Mouse (Mus musculus): ENCODE measurements around the gene Samd4. TPM values are rescaled to one million over a fixed set of nuclear protein-coding genes. Genes with fewer than 3 reads are reported as not detected.

Gene Samd4
- polyA plus RNA-seq, 1 experiment from 2014 or later, result 0.87 TPM

DNA sequence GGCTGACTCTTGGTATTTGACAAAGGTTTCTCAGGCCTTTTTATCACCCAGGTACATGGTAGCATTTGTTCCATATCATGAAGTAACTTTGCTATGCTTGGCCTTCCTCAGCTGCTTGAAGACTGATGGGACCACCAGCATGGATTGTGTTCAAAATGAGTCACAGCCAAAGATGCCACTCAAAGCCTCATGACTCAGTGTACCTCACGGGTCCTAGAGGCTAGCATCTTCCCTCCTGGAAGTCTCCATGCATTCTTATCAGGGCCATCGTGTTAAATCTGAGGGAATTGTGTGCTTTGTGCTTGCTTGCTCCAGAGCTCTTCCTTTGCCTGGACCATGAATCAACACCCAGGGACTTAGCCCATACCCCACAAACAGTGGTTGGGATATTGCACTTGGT is 89.1 kb downstream of the Samd4 start:
- Histone ChIP-seq H3K4me3 (ENCODE audit: low read depth, low read length) (no peak overlapping the region), H3K27me3 (ENCODE audit: control insufficient read depth, insufficient read depth, low read depth, low read length) (peaks cover 3% of the 10 kb centered on the region; the same call in 1 of the 2 replicates), H3K9me3 (replicated peaks; ENCODE audit: control insufficient read depth, low read length) (no peaks in the 10 kb centered on the region), H3K4me1 (ENCODE audit: control insufficient read depth, low read depth, low read length) (no peaks in the 10 kb centered on the region), H3K9ac (ENCODE audit: low read depth, low read length) (no peak overlapping the region), H3K4me2 (ENCODE audit: low read depth, low read length) (no peak overlapping the region), H3K36me3 (ENCODE audit: control insufficient read depth, insufficient read depth) (no peaks in the 10 kb centered on the region), H3K27ac (ENCODE audit: low read length) (no peak overlapping the region)
- 63% methylated on average over 2 of the region's 2 CpGs for WGBS (ENCODE audit: insufficient replicate concordance)
- no peak for ATAC-seq (ENCODE audit: low read depth)

DNA sequence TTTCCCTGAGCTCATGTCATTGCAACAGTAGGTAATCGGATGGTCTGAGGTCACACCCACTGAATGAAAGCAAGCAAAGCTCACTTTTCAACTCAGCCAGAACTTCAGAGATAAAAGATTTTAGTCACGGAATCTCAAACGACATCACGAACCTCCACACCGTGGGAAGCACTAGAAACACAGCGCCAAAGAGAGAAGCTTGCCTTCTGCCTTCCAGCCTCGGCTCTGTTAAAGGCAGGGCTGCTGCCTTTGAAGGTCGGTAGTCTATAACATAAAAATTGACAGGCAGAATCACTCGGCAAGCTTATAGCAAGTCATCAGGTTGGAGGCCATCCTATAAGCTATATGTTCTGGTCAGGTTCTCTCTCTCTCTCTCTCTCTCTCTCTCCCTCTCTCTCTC is 92.2 kb downstream of the Samd4 start:
- no peak overlapping the region for H3K4me2 ChIP-seq (ENCODE audit: low read depth, low read length)
- no peak overlapping the region for H3K27ac ChIP-seq (ENCODE audit: low read length)
- H3K9me3 ChIP-seq (replicated peaks; ENCODE audit: control insufficient read depth, low read length), result no peaks in the 10 kb centered on the region
- no peaks in the 10 kb centered on the region for H3K4me1 ChIP-seq (ENCODE audit: control insufficient read depth, low read depth, low read length)
- H3K9ac ChIP-seq (ENCODE audit: low read depth, low read length), result no peak overlapping the region
- no peaks in the 10 kb centered on the region for H3K27me3 ChIP-seq (ENCODE audit: control insufficient read depth, insufficient read depth, low read depth, low read length)
- ATAC-seq (ENCODE audit: low read depth), result no peak
- no peak overlapping the region for H3K4me3 ChIP-seq (ENCODE audit: low read depth, low read length)
- 60% methylated on average over 9 of the region's 9 CpGs for whole genome bisulfite sequencing (ENCODE audit: insufficient replicate concordance)
- no peaks in the 10 kb centered on the region for H3K36me3 ChIP-seq (ENCODE audit: control insufficient read depth, insufficient read depth)

DNA sequence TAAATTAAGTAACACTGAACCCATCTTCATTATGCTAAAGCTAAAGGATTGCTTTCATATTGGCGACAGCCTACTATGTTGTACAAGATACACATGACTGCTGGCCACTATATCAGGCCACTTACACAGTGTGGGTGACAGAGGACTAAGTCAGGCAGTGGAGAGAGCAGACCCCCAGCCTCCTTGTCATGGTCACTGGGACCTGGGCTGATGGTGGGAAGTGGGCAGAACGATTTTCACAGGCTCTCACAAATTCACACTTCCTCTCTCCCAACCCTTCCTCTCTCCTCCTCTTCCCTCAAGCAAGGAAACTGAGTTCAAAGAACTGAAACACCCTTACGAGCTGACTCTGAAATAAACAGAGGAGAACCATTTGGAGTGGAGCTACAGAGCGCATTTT is 93.3 kb downstream of the Samd4 start:
- Histone ChIP-seq H3K27me3 (ENCODE audit: control insufficient read depth, insufficient read depth, low read depth, low read length) (no peaks in the 10 kb centered on the region), H3K4me1 (ENCODE audit: control insufficient read depth, low read depth, low read length) (no peaks in the 10 kb centered on the region), H3K4me3 (ENCODE audit: low read depth, low read length) (no peak overlapping the region), H3K27ac (ENCODE audit: low read length) (no peak overlapping the region), H3K9ac (ENCODE audit: low read depth, low read length) (no peak overlapping the region), H3K36me3 (ENCODE audit: control insufficient read depth, insufficient read depth) (no peaks in the 10 kb centered on the region), H3K9me3 (replicated peaks; ENCODE audit: control insufficient read depth, low read length) (no peaks in the 10 kb centered on the region), H3K4me2 (ENCODE audit: low read depth, low read length) (no peak overlapping the region)
- no peak for ATAC-seq (ENCODE audit: low read depth)
- WGBS (ENCODE audit: insufficient replicate concordance), result 41% methylated on average over 4 of the region's 4 CpGs

DNA sequence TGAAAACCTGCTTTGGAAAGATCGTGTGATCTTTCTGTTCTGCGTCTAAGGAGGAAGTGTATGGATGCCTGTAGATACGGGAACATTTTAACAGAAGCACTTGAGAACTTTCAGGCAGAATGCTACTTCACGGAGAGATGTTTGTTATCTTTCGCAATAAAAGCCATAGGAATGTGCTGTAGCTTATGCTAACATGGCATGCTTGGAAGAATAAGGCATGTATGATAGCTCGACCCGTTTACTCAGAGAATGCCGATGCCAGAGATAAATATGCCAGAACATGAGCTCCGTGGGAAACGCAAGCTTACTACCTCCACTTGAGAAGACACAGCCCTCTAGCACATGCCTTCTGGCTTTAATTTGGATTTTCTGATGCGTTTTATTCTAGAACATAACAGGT is 94.1 kb downstream of the Samd4 start:
- 46% methylated on average over 11 of the region's 11 CpGs for WGBS (ENCODE audit: insufficient replicate concordance)
- no peak for ATAC-seq (ENCODE audit: low read depth)

GRCm38 (mm10) chr14:46977660-46978059 is 95.0 kb downstream of the Samd4 start:
- no peak for ATAC-seq (ENCODE audit: low read depth)
- no peak overlapping the region for H3K9ac ChIP-seq (ENCODE audit: low read depth, low read length)
- no peak overlapping the region for H3K4me2 ChIP-seq (ENCODE audit: low read depth, low read length)
- H3K27ac ChIP-seq (ENCODE audit: low read length), result no peak overlapping the region
- no peaks in the 10 kb centered on the region for H3K36me3 ChIP-seq (ENCODE audit: control insufficient read depth, insufficient read depth)
- H3K9me3 ChIP-seq (replicated peaks; ENCODE audit: control insufficient read depth, low read length), result no peaks in the 10 kb centered on the region
- H3K27me3 ChIP-seq (ENCODE audit: control insufficient read depth, insufficient read depth, low read depth, low read length), result no peaks in the 10 kb centered on the region
- H3K4me3 ChIP-seq (ENCODE audit: low read depth, low read length), result no peak overlapping the region
- no peaks in the 10 kb centered on the region for H3K4me1 ChIP-seq (ENCODE audit: control insufficient read depth, low read depth, low read length)
- WGBS (ENCODE audit: insufficient replicate concordance), result 39% methylated on average over 10 of the region's 10 CpGs

More for the DNA sequence above, 94.1 kb downstream of the Samd4 start:
- H3K27ac ChIP-seq (ENCODE audit: low read length), result no peak overlapping the region
- H3K9ac ChIP-seq (ENCODE audit: low read depth, low read length), result no peak overlapping the region
- no peaks in the 10 kb centered on the region for H3K9me3 ChIP-seq (replicated peaks; ENCODE audit: control insufficient read depth, low read length)
- H3K36me3 ChIP-seq (ENCODE audit: control insufficient read depth, insufficient read depth), result no peaks in the 10 kb centered on the region
- no peak overlapping the region for H3K4me3 ChIP-seq (ENCODE audit: low read depth, low read length)
- H3K27me3 ChIP-seq (ENCODE audit: control insufficient read depth, insufficient read depth, low read depth, low read length), result no peaks in the 10 kb centered on the region
- no peak overlapping the region for H3K4me2 ChIP-seq (ENCODE audit: low read depth, low read length)
- H3K4me1 ChIP-seq (ENCODE audit: control insufficient read depth, low read depth, low read length), result no peaks in the 10 kb centered on the region

DNA sequence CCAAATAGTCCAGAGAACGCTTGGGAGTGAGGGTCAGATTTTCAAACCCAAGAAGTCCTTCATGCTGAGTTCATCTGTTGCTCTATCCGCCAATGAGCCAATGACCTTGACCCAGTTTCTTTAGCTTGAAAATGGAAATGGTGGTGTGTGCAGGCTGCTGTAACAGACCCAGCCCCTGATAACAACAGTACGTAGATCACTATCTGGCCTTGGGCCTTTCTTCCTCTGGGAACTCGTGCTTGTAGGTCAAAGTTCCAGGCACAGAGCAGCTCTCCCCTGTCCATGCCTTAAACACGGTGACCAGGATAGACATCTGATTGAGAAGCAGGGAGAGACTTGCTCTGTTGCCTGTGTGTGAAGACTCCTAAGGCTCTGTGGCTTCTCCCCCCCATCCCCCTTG is 96.5 kb downstream of the Samd4 start:
- no peak for ATAC-seq (ENCODE audit: low read depth)
- Histone ChIP-seq H3K4me3 (ENCODE audit: low read depth, low read length) (no peak overlapping the region), H3K4me1 (ENCODE audit: control insufficient read depth, low read depth, low read length) (no peaks in the 10 kb centered on the region), H3K9ac (ENCODE audit: low read depth, low read length) (no peak overlapping the region), H3K27ac (ENCODE audit: low read length) (no peak overlapping the region), H3K4me2 (ENCODE audit: low read depth, low read length) (no peak overlapping the region), H3K27me3 (ENCODE audit: control insufficient read depth, insufficient read depth, low read depth, low read length) (no peaks in the 10 kb centered on the region), H3K36me3 (ENCODE audit: control insufficient read depth, insufficient read depth) (no peaks in the 10 kb centered on the region), H3K9me3 (replicated peaks; ENCODE audit: control insufficient read depth, low read length) (no peaks in the 10 kb centered on the region)
- 46% methylated on average over 5 of the region's 5 CpGs for WGBS (ENCODE audit: insufficient replicate concordance)

- Histone ChIP-seq H3K27ac (ENCODE audit: low read length) (no peak overlapping the region), H3K4me2 (ENCODE audit: low read depth, low read length) (no peak overlapping the region), H3K9me3 (replicated peaks; ENCODE audit: control insufficient read depth, low read length) (no peaks in the 10 kb centered on the region), H3K36me3 (ENCODE audit: control insufficient read depth, insufficient read depth) (no peaks in the 10 kb centered on the region), H3K9ac (ENCODE audit: low read depth, low read length) (no peak overlapping the region), H3K4me1 (ENCODE audit: control insufficient read depth, low read depth, low read length) (no peaks in the 10 kb centered on the region), H3K4me3 (ENCODE audit: low read depth, low read length) (no peak overlapping the region), H3K27me3 (ENCODE audit: control insufficient read depth, insufficient read depth, low read depth, low read length) (no peaks in the 10 kb centered on the region)
- 42% methylated on average over 17 of the region's 17 CpGs for WGBS (ENCODE audit: insufficient replicate concordance)
- no peak for ATAC-seq (ENCODE audit: low read depth)
These were observed 98.2 kb downstream of the Samd4 start for GRCm38 (mm10) chr14:46980736-46981438.

DNA sequence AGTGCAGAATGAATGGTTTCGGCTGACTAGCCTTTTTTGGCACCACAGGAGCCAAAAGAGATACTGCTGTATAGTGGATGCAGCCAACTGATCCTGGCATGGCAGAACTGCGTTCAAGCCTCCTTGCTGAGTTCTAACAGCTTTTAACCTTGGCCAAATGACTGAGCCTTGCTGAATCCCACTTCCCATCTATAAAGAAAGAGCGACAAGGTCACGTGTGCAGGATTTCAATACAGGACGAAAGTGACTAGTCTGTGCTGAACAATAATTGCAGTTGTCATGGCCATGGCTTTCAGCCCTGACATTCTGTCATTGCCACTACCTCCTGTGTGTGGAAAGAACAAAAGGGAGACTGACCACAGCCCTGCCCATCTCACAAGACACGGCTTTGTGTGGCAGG is 99.5 kb downstream of the Samd4 start:
- Histone ChIP-seq H3K27ac (ENCODE audit: low read length) (no peak overlapping the region), H3K4me3 (ENCODE audit: low read depth, low read length) (no peak overlapping the region), H3K4me2 (ENCODE audit: low read depth, low read length) (no peak overlapping the region), H3K27me3 (ENCODE audit: control insufficient read depth, insufficient read depth, low read depth, low read length) (no peaks in the 10 kb centered on the region), H3K36me3 (ENCODE audit: control insufficient read depth, insufficient read depth) (no peaks in the 10 kb centered on the region), H3K9me3 (replicated peaks; ENCODE audit: control insufficient read depth, low read length) (no peaks in the 10 kb centered on the region), H3K4me1 (ENCODE audit: control insufficient read depth, low read depth, low read length) (no peaks in the 10 kb centered on the region), H3K9ac (ENCODE audit: low read depth, low read length) (no peak overlapping the region)
- WGBS (ENCODE audit: insufficient replicate concordance), result 54% methylated on average over 6 of the region's 6 CpGs
- no peak for ATAC-seq (ENCODE audit: low read depth)

GRCm38 (mm10) chr14:46984542-46985125 is 102.0 kb downstream of the Samd4 start:
- Histone ChIP-seq H3K4me3 (ENCODE audit: low read depth, low read length) (no peak overlapping the region), H3K27ac (ENCODE audit: low read length) (no peak overlapping the region), H3K4me1 (ENCODE audit: control insufficient read depth, low read depth, low read length) (no peaks in the 10 kb centered on the region), H3K9me3 (replicated peaks; ENCODE audit: control insufficient read depth, low read length) (no peaks in the 10 kb centered on the region), H3K27me3 (ENCODE audit: control insufficient read depth, insufficient read depth, low read depth, low read length) (no peaks in the 10 kb centered on the region), H3K9ac (ENCODE audit: low read depth, low read length) (no peak overlapping the region), H3K4me2 (ENCODE audit: low read depth, low read length) (no peak overlapping the region), H3K36me3 (ENCODE audit: control insufficient read depth, insufficient read depth) (no peaks in the 10 kb centered on the region)
- no peak for ATAC-seq (ENCODE audit: low read depth)
- 62% methylated on average over 8 of the region's 8 CpGs for WGBS (ENCODE audit: insufficient replicate concordance)
